Mouse (Mus musculus): ENCODE data around the gene Myom1.
A peak's percentile ranks its signal among the peaks of the same experiment; 100 is the strongest.
"Not testable (repeated sequence)": the region's sequence is repeated elsewhere in the genome, so short reads cannot be mapped to it uniquely, and the experiment has no call there.

The Myom1 gene

GRCm38 (mm10) chr17:71002081-71002743 lies at the start of gene Myom1:
Gene Myom1 (plus strand): TSS chr17:71002633.
- DNase-seq (ENCODE audit: low read depth): peak; percentile 95

GRCm38 (mm10) chr17:70963546-70963945 lies 38.9 kb upstream of the Myom1 start:
- peak; percentile 22 for DNase-seq (ENCODE audit: low read depth)

- no peak for DNase-seq (ENCODE audit: low read depth)
Observed at GRCm38 (mm10) chr17:70965281-70965680, 37.2 kb upstream of the Myom1 start.

GRCm38 (mm10) chr17:70966126-70966525 lies 36.3 kb upstream of the Myom1 start:
- DNase-seq (ENCODE audit: low read depth): no peak

- DNase-seq (ENCODE audit: low read depth): no peak
Observed at GRCm38 (mm10) chr17:70967191-70967590, 35.2 kb upstream of the Myom1 start.

- DNase-seq (ENCODE audit: low read depth): no peak
Observed at GRCm38 (mm10) chr17:70967646-70968045, 34.8 kb upstream of the Myom1 start.

GRCm38 (mm10) chr17:70968606-70969191 lies 33.7 kb upstream of the Myom1 start:
- DNase-seq (ENCODE audit: low read depth): no peak

- DNase-seq (ENCODE audit: low read depth): no peak
Observed at GRCm38 (mm10) chr17:70971206-70971605, 31.2 kb upstream of the Myom1 start.

- no peak for DNase-seq (ENCODE audit: low read depth)
Observed at GRCm38 (mm10) chr17:70973398-70973797, 29.0 kb upstream of the Myom1 start.

GRCm38 (mm10) chr17:70974065-70974464 lies 28.4 kb upstream of the Myom1 start:
- not testable (repeated sequence) for DNase-seq (ENCODE audit: low read depth)

GRCm38 (mm10) chr17:70977799-70978198 lies 24.6 kb upstream of the Myom1 start:
- no peak for DNase-seq (ENCODE audit: low read depth)

GRCm38 (mm10) chr17:70979345-70980223 lies 22.8 kb upstream of the Myom1 start:
- DNase-seq (ENCODE audit: low read depth): no peak

- no peak for DNase-seq (ENCODE audit: low read depth)
Observed at GRCm38 (mm10) chr17:70985501-70986354, 16.7 kb upstream of the Myom1 start.

- no peak for DNase-seq (ENCODE audit: low read depth)
Observed at GRCm38 (mm10) chr17:70986355-70986740, 16.1 kb upstream of the Myom1 start.

- DNase-seq (ENCODE audit: low read depth): no peak
Observed at GRCm38 (mm10) chr17:70986831-70987660, 15.4 kb upstream of the Myom1 start.

- DNase-seq (ENCODE audit: low read depth): no peak
Observed at GRCm38 (mm10) chr17:70988337-70988767, 14.1 kb upstream of the Myom1 start.

- no peak for DNase-seq (ENCODE audit: low read depth)
Observed at GRCm38 (mm10) chr17:70989430-70989829, 13.0 kb upstream of the Myom1 start.

GRCm38 (mm10) chr17:70989991-70990390 lies 12.4 kb upstream of the Myom1 start:
- no peak for DNase-seq (ENCODE audit: low read depth)

GRCm38 (mm10) chr17:70990403-70991303 lies 11.8 kb upstream of the Myom1 start:
- DNase-seq (ENCODE audit: low read depth): peak; percentile 54
